Mouse (Mus musculus) liver, embryonic 14.5 days (tissue): ENCODE results near the gene Git2. TPM values are rescaled to one million over a fixed set of nuclear protein-coding genes. Genes with fewer than 3 reads are reported as not detected.

ENCODE experiments used
- ATAC-seq: fragments of 200-750 bp; cut with Nextera tagmentation; 2 replicates; pipeline ENCODE4 v1.8.0; 2017; ENCODE audit warnings: moderate number of reproducible peaks, mild to moderate bottlenecking, moderate library complexity; ENCODE audit not compliant: insufficient read depth
- DNase-seq, 3 experiments: peaks; one replicate each; pipeline ENCODE4 v3.0.0-alpha.2; 2012 to 2013; ENCODE audit warnings: low read depth in 3 of 3, low spot score in 3 of 3
- H3K27ac ChIP-seq: fragments of 300-500 bp; sonication (generic); 2 replicates; pipeline ENCODE4 v1.5.1; 2014; ENCODE audit warnings: moderate library complexity, mild to moderate bottlenecking, control low read depth, inconsistent platforms
- H3K27me3 ChIP-seq: fragments of 300-500 bp; sonication (generic); 2 replicates; pipeline ENCODE4 v1.6.1; 2014; ENCODE audit warnings: mild to moderate bottlenecking, low read length, moderate library complexity; ENCODE audit not compliant: control insufficient read depth, insufficient read depth
- H3K36me3 ChIP-seq: fragments of 300-500 bp; sonication (generic); replicated peaks from 2 replicates; pipeline ENCODE4 v1.6.1; 2014; ENCODE audit warnings: low read depth; ENCODE audit not compliant: control insufficient read depth, insufficient read depth
- H3K4me1 ChIP-seq, 2 experiments: fragments of 200-500 bp in 1 of 2; fragments of 300-500 bp in 1 of 2; sonication (generic) in 1 of 2; replicated peaks; 2 replicates each; pipeline ENCODE4 v1.6.1; 2012 to 2014; ENCODE audit warnings: antibody characterized with exemption in 1 of 2, inconsistent platforms in 1 of 2, low read length in 1 of 2; ENCODE audit not compliant: control insufficient read depth in 2 of 2, insufficient read depth in 2 of 2
- H3K4me2 ChIP-seq: fragments of 300-500 bp; sonication (generic); 2 replicates; pipeline ENCODE4 v1.6.1; 2014; ENCODE audit warnings: low read depth, mild to moderate bottlenecking, control low read depth, moderate library complexity
- H3K4me3 ChIP-seq, 2 experiments: fragments of 200-500 bp in 1 of 2; fragments of 300-500 bp in 1 of 2; sonication (generic) in 1 of 2; 2 replicates each; pipeline ENCODE4 v1.5.1; 2012 to 2014; ENCODE audit warnings: low read depth in 2 of 2, low read length in 2 of 2, mild to moderate bottlenecking in 2 of 2, control low read depth in 1 of 2, inconsistent platforms in 1 of 2, moderate library complexity in 1 of 2; ENCODE audit not compliant: insufficient read depth in 1 of 2
- H3K9ac ChIP-seq: fragments of 300-500 bp; sonication (generic); replicated peaks from 2 replicates; pipeline ENCODE4 v1.6.1; 2014; ENCODE audit warnings: mild to moderate bottlenecking, control low read depth, moderate library complexity
- H3K9me3 ChIP-seq: fragments of 300-500 bp; sonication (generic); 2 replicates; pipeline ENCODE4 v1.6.1; 2016; ENCODE audit warnings: low read length, mixed read lengths; ENCODE audit not compliant: control insufficient read depth
- CTCF ChIP-seq: IDR thresholded peaks from 2 replicates; pipeline ENCODE4 v1.5.1; 2016; ENCODE audit warnings: antibody characterized with exemption, low read depth, control low read depth
- EP300 ChIP-seq: IDR thresholded peaks from 2 replicates; pipeline ENCODE4 v1.6.1; 2016; ENCODE audit warnings: antibody characterized with exemption, low read depth
- WGBS: fragments of 180-500 bp; shearing (Covaris S2); extraction: QIAGEN DNeasy Blood & Tissue Kit; methylation state at CpG from one replicate; pipeline ENCODE4 v1.1.7; 2014; ENCODE audit not compliant: insufficient replicate concordance; 5-methylcytosine and 5-hydroxymethylcytosine counted together
- polyA plus RNA-seq, 2 experiments: library from polyadenylated mRNA; depleted of rRNA in 1 of 2; stranded (reverse) in 1 of 2; unstranded in 1 of 2; fragments of >200 nt; fragmentation: Nextera tagmentation in 1 of 2; extraction: Ambion mirVana in 1 of 2; gene quantifications; 2 replicates each; pipeline versions ENCODE4 v1.2.1 to v1.2.3; 2012 to 2014

Gene Git2
- polyA plus RNA-seq, 2 experiments, result 12.1 to 13.7 TPM

DNA sequence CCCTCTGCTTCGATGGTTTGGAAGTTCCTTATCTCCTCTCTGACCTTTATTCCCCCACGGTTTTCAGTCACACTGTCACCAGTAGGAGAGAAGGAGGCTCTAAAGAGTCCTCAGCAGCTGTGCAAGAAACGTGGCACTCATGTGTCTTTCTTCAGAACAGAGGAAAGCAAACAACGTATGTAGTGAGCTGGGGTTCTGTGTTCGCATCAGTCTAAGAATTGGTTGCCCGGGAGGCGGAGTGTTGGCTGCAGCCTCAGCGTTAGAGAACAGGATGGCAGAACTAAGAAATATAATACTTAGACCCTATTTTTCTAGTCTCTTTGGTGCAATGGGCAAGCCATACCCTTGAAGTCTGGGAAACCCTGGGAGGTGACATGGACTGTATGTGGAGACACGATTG, 7.7 kb upstream of the Git2 start:
- peaks cover 29 to 50% of the 10 kb centered on the region in 2 experiments for H3K4me1 ChIP-seq
- no peak overlapping the region for H3K4me3 ChIP-seq
- H3K4me2 ChIP-seq, result no peak overlapping the region
- DNase-seq (no peak), ATAC-seq (no peak)
- no peak for TF ChIP-seq CTCF
- no peak for TF ChIP-seq EP300
- peaks cover 9% of the 10 kb centered on the region for H3K36me3 ChIP-seq
- no peaks in the 10 kb centered on the region for H3K27me3 ChIP-seq
- H3K9ac ChIP-seq, result no peak overlapping the region
- no peak overlapping the region for H3K27ac ChIP-seq
- WGBS, result 46% methylated on average over 9 of the region's 9 CpGs
- no peaks in the 10 kb centered on the region for H3K9me3 ChIP-seq

- WGBS, result 52% methylated on average over 7 of the region's 7 CpGs
- H3K27me3 ChIP-seq, result no peaks in the 10 kb centered on the region
- DNase-seq, result no peak
- no peak for ATAC-seq
- H3K36me3 ChIP-seq, result peaks cover 3% of the 10 kb centered on the region; the same call in 1 of the 2 replicates
- no peak overlapping the region for H3K4me2 ChIP-seq
- H3K9ac ChIP-seq, result no peak overlapping the region; the same call in 1 of the 2 replicates
- no peak overlapping the region for H3K27ac ChIP-seq
- no peak overlapping the region for H3K4me3 ChIP-seq
- H3K9me3 ChIP-seq, result no peaks in the 10 kb centered on the region
- TF ChIP-seq CTCF, result no peak
- no peak for TF ChIP-seq EP300
- peaks cover 36 to 61% of the 10 kb centered on the region in 2 experiments for H3K4me1 ChIP-seq
Observed at GRCm38 (mm10) chr5:114780912-114781311, 5.6 kb upstream of the Git2 start.

GRCm38 (mm10) chr5:114779956-114780489, 4.7 kb upstream of the Git2 start:
- Histone ChIP-seq H3K27me3 (no peaks in the 10 kb centered on the region), H3K4me3 (no peak overlapping the region), H3K36me3 (no peaks in the 10 kb centered on the region; the same call in 1 of the 2 replicates), H3K9me3 (no peaks in the 10 kb centered on the region), H3K4me2 (no peak overlapping the region), H3K9ac (no peak overlapping the region), H3K4me1 (peaks cover 37 to 59% of the 10 kb centered on the region in 2 experiments), H3K27ac (no peak overlapping the region)
- 57% methylated on average over 7 of the region's 7 CpGs for WGBS
- DNase-seq (no peak), ATAC-seq (no peak)
- TF ChIP-seq CTCF (no peak), EP300 (no peak)

DNA sequence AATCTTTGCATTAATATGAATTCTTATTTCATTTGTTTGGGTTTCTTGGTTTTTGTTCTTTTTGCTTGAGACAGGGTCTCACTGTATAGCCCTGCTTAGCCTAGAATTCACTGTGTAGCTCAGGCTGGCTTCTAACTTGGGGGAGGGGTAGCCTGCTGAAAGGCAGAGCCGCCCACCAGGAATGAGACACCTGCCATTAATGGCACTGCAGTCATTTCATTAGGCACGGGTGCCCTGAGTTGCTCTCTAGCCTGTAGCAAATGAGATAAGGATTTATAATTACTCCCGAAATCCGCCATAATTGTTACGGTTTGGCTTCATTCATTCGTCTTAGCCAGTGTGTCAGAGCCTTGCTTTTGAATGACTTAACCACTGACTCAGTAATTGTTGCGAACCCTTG, 857 bp upstream of the Git2 start:
- peak overlapping the region; percentile 95 for H3K4me2 ChIP-seq
- peak overlapping the region; percentile 97 for H3K9ac ChIP-seq
- TF ChIP-seq EP300 (no peak), CTCF (no peak)

GRCm38 (mm10) chr5:114774403-114775051, 790 bp downstream of the Git2 start, which contains the start of gene Ankrd13a:
Gene Ankrd13a (plus strand): TSS chr5:114774677.
- Histone ChIP-seq H3K4me1 (peaks cover 20 to 37% of the 10 kb centered on the region in 2 experiments), H3K4me2 (peak within 1 kb of the TSS; percentile 95), H3K27ac (peak within 1 kb of the TSS; percentile 67), H3K4me3 (peak within 1 kb of the TSS; percentile 91 to 100), H3K36me3 (no peaks in the 10 kb centered on the region; the same call in 1 of the 2 replicates), H3K27me3 (no peaks in the 10 kb centered on the region), H3K9me3 (no peaks in the 10 kb centered on the region), H3K9ac (peak within 1 kb of the TSS; percentile 97)
- under 1% methylated on average over 72 of the region's 73 CpGs for WGBS
- DNase-seq (peak; percentile 88 to 89 (median 88)), ATAC-seq (peak; percentile 86)
- TF ChIP-seq EP300 (peak; percentile 56; the same call in 1 of the 2 replicates), CTCF (no peak)

More for the DNA sequence above, 857 bp upstream of the Git2 start:
- Histone ChIP-seq H3K36me3 (no peaks in the 10 kb centered on the region; the same call in 1 of the 2 replicates), H3K27me3 (no peaks in the 10 kb centered on the region), H3K9me3 (no peaks in the 10 kb centered on the region), H3K4me3 (peak overlapping the region; percentile 91 to 100), H3K27ac (no peak overlapping the region), H3K4me1 (peaks cover 20 to 43% of the 10 kb centered on the region in 2 experiments)
- no peak for ATAC-seq
- DNase-seq, result no peak
- WGBS, result 29% methylated on average over 7 of the region's 7 CpGs
